Mouse (Mus musculus) embryonic fibroblast, embryonic 13.5 days (primary cell): ENCODE results near the gene Nkain1.

Source experiments
- CTCF ChIP-seq: IDR thresholded peaks from 2 replicates; pipeline ENCODE4 v1.5.1; 2011; ENCODE audit warnings: mild to moderate bottlenecking, control low read depth, low read length, moderate library complexity, borderline replicate concordance; ENCODE audit not compliant: insufficient read depth
- POLR2A ChIP-seq: IDR thresholded peaks from 2 replicates; pipeline ENCODE4 v1.6.1; 2011; ENCODE audit warnings: low read depth, mild to moderate bottlenecking, control low read depth, low read length, moderate library complexity

DNA sequence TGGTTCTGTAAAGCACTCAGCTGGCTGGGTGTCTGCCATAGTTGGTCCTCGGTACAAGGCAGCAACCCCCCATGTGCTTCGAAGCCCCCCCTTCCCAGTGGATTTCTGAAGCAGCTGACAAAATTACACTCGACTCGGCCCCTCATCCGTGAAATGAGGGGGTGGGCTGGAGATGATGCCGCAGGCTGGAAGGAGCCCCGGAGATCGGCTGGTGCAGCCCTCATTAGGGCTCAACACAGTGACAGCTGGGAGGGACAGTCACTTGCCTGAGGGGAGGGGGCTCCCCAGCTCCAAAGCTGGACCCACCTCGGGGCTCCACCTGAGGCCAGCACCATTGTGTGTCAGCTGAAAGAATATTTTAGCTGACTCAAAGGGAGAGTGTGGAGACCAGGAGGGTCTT is 29.6 kb downstream of the Nkain1 start:
- TF ChIP-seq CTCF (no peak), POLR2A (no peak)
